Mouse (Mus musculus): Measurements from ENCODE around the gene Capn12.
"Not testable (repeated sequence)": the region's sequence is repeated elsewhere in the genome, so short reads cannot be mapped to it uniquely, and the experiment has no call there.

Gene Capn12

GRCm38 (mm10) chr7:28877856-28878255 lies 3.4 kb upstream of the Capn12 start:
- DNase-seq (ENCODE audit: low read depth), result no peak

GRCm38 (mm10) chr7:28879606-28880005 lies 1.6 kb upstream of the Capn12 start:
- DNase-seq (ENCODE audit: low read depth), result peak; percentile 17

- DNase-seq (ENCODE audit: low read depth), result no peak
Measured at GRCm38 (mm10) chr7:28880554-28880953, 668 bp upstream of the Capn12 start.

GRCm38 (mm10) chr7:28883039-28883438 lies 1.8 kb downstream of the Capn12 start:
- no peak for DNase-seq (ENCODE audit: low read depth)

GRCm38 (mm10) chr7:28883704-28884103 lies 2.5 kb downstream of the Capn12 start:
- DNase-seq (ENCODE audit: low read depth), result not testable (repeated sequence)

GRCm38 (mm10) chr7:28886486-28886885 lies 5.3 kb downstream of the Capn12 start:
- no peak for DNase-seq (ENCODE audit: low read depth)

- no peak for DNase-seq (ENCODE audit: low read depth)
Measured at GRCm38 (mm10) chr7:28888701-28889161, 7.5 kb downstream of the Capn12 start.

- no peak for DNase-seq (ENCODE audit: low read depth)
Measured at GRCm38 (mm10) chr7:28892601-28893000, 11.4 kb downstream of the Capn12 start.

- peak; percentile 56 for DNase-seq (ENCODE audit: low read depth)
Measured at GRCm38 (mm10) chr7:28893643-28894265, 12.5 kb downstream of the Capn12 start.

GRCm38 (mm10) chr7:28894942-28895341 lies 13.7 kb downstream of the Capn12 start:
- DNase-seq (ENCODE audit: low read depth), result no peak

GRCm38 (mm10) chr7:28897661-28898060 lies 16.4 kb downstream of the Capn12 start:
- DNase-seq (ENCODE audit: low read depth), result no peak

GRCm38 (mm10) chr7:28899972-28900371 lies 18.8 kb downstream of the Capn12 start:
- no peak for DNase-seq (ENCODE audit: low read depth)

- DNase-seq (ENCODE audit: low read depth), result no peak
Measured at GRCm38 (mm10) chr7:28901311-28902125, 20.3 kb downstream of the Capn12 start.

GRCm38 (mm10) chr7:28902180-28902579 lies 21.0 kb downstream of the Capn12 start:
- no peak for DNase-seq (ENCODE audit: low read depth)

GRCm38 (mm10) chr7:28902809-28903208 lies 21.6 kb downstream of the Capn12 start:
- no peak for DNase-seq (ENCODE audit: low read depth)

GRCm38 (mm10) chr7:28903778-28904177 lies 22.6 kb downstream of the Capn12 start:
- DNase-seq (ENCODE audit: low read depth), result no peak

GRCm38 (mm10) chr7:28907195-28907594 lies 26.0 kb downstream of the Capn12 start:
- peak; percentile 87 for DNase-seq (ENCODE audit: low read depth)

GRCm38 (mm10) chr7:28911632-28912031 lies 30.4 kb downstream of the Capn12 start:
- no peak for DNase-seq (ENCODE audit: low read depth)

GRCm38 (mm10) chr7:28913171-28913570 lies 31.9 kb downstream of the Capn12 start:
- DNase-seq (ENCODE audit: low read depth), result no peak

GRCm38 (mm10) chr7:28916491-28916890 lies 35.3 kb downstream of the Capn12 start:
- DNase-seq (ENCODE audit: low read depth), result peak; percentile 67

GRCm38 (mm10) chr7:28917503-28918426 lies 36.5 kb downstream of the Capn12 start:
- no peak for DNase-seq (ENCODE audit: low read depth)

- DNase-seq (ENCODE audit: low read depth), result no peak
Measured at GRCm38 (mm10) chr7:28918540-28918939, 37.3 kb downstream of the Capn12 start.

Data from 416B (cell line).